Mouse (Mus musculus) lung, embryonic 15.5 days (tissue): ENCODE data around the gene Rufy1. TPM values are rescaled to one million over a fixed set of nuclear protein-coding genes. Genes with fewer than 3 reads are reported as not detected.

Source experiments
- ATAC-seq: fragments of 200-750 bp; cut with Nextera tagmentation; 2 replicates; pipeline ENCODE4 v1.8.0; 2017; ENCODE audit warnings: moderate number of reproducible peaks, borderline replicate concordance; ENCODE audit not compliant: low FRiP score, low TSS enrichment; ENCODE audit errors: extremely low read depth
- H3K27ac ChIP-seq: fragments of 300-500 bp; sonication (generic); 2 replicates; pipeline ENCODE4 v1.5.1; 2015; ENCODE audit warnings: moderate library complexity, mild to moderate bottlenecking, inconsistent platforms
- H3K27me3 ChIP-seq: fragments of 300-500 bp; sonication (generic); 2 replicates; pipeline ENCODE4 v1.6.1; 2015; ENCODE audit warnings: inconsistent platforms
- H3K36me3 ChIP-seq: fragments of 300-500 bp; sonication (generic); 2 replicates; pipeline ENCODE4 v1.6.1; 2015; ENCODE audit warnings: inconsistent platforms
- H3K4me1 ChIP-seq: fragments of 300-500 bp; sonication (generic); 2 replicates; pipeline ENCODE4 v1.6.1; 2015; ENCODE audit warnings: inconsistent platforms
- H3K4me2 ChIP-seq: fragments of 300-500 bp; sonication (generic); 2 replicates; pipeline ENCODE4 v1.6.1; 2015; ENCODE audit warnings: inconsistent platforms, mild to moderate bottlenecking, moderate library complexity
- H3K4me3 ChIP-seq: fragments of 300-500 bp; sonication (generic); 2 replicates; pipeline ENCODE4 v1.5.1; 2015; ENCODE audit warnings: mild to moderate bottlenecking, inconsistent platforms
- H3K9ac ChIP-seq: fragments of 300-500 bp; sonication (generic); 2 replicates; pipeline ENCODE4 v1.6.1; 2015; ENCODE audit warnings: inconsistent platforms
- H3K9me3 ChIP-seq: fragments of 300-500 bp; sonication (generic); 2 replicates; pipeline ENCODE4 v1.6.1; 2016; ENCODE audit warnings: inconsistent platforms
- WGBS: fragments of 180-500 bp; shearing (Covaris S2); methylation state at CpG from one replicate; pipeline ENCODE4 v1.1.7; 2015; 5-methylcytosine and 5-hydroxymethylcytosine counted together
- polyA plus RNA-seq: library from polyadenylated mRNA; unstranded; fragments of >200 nt; fragmentation: Nextera tagmentation; extraction: Ambion mirVana; gene quantifications from 2 replicates; pipeline ENCODE4 v1.2.1, GENCODE M21; 2015

Gene Rufy1
- polyA plus RNA-seq, 1 experiment from 2014 or later, result 24.9 TPM

DNA sequence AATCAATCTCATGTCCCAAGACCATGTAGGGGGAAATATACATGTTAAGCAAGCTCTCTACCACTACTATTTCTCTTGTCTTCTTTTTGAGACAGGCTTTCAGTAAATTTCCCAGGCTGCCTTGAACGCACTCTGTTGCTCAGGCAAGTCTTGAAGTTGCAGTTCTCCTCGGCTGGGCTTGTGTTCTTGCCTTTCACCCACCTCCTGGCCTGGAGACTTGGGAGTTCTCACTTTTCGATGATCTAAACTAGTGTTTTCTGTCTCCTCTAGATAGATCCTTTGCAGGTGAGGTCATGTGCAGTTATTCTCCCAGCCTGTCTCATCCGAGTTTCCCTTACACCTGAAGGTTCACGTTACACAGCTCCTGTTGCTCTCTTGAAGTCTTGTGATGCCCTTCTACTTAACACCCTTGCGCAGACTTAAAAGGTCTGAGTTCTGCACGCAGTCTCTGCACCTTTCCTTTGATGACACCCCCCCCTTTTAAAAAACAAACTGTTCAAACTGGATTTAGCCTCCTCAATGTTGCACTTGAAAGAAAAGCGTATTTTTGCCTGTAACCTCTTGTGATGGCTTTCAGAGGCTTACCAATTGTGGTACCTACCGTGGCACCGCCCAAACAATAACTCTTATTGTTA lies 54.7 kb downstream of the Rufy1 start:
- H3K27ac ChIP-seq, result peak overlapping the region; percentile 100
- WGBS, result 19% methylated on average over 10 of the region's 10 CpGs
- peaks cover 11% of the 10 kb centered on the region for H3K36me3 ChIP-seq

DNA sequence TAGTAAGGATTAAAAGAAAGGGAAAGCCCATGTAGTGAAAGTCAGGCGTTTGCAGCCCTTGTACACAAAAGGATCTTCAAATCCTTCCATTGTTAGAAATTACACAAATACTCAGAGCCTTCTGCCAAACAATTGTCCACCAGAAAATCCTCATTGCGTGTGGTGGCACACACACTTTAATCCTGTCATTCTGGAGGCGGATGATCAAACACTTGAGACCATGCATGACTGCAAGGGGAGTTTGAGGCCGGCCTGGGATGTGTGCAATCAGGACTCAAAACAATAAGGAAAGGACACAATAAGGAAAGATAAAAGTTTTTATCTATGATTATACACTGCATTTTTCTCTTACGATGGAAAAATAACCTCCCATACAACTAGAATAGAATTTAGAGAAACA lies 55.5 kb downstream of the Rufy1 start:
- no peak for ATAC-seq
- Histone ChIP-seq H3K4me3 (no peak overlapping the region), H3K4me2 (no peak overlapping the region), H3K9ac (no peak overlapping the region), H3K4me1 (peaks cover 27% of the 10 kb centered on the region), H3K9me3 (no peaks in the 10 kb centered on the region), H3K27ac (no peak overlapping the region), H3K36me3 (peaks cover 10% of the 10 kb centered on the region; the same call in 1 of the 2 replicates), H3K27me3 (no peaks in the 10 kb centered on the region)
- 63% methylated on average over 5 of the region's 5 CpGs for WGBS

More for the DNA sequence above, 54.7 kb downstream of the Rufy1 start:
- ATAC-seq, result no peak
- peak overlapping the region; percentile 97 for H3K4me3 ChIP-seq
- H3K4me1 ChIP-seq, result peaks cover 23% of the 10 kb centered on the region
- H3K4me2 ChIP-seq, result peak overlapping the region; percentile 90
- no peaks in the 10 kb centered on the region for H3K9me3 ChIP-seq
- H3K27me3 ChIP-seq, result no peaks in the 10 kb centered on the region
- peak overlapping the region; percentile 82 for H3K9ac ChIP-seq

DNA sequence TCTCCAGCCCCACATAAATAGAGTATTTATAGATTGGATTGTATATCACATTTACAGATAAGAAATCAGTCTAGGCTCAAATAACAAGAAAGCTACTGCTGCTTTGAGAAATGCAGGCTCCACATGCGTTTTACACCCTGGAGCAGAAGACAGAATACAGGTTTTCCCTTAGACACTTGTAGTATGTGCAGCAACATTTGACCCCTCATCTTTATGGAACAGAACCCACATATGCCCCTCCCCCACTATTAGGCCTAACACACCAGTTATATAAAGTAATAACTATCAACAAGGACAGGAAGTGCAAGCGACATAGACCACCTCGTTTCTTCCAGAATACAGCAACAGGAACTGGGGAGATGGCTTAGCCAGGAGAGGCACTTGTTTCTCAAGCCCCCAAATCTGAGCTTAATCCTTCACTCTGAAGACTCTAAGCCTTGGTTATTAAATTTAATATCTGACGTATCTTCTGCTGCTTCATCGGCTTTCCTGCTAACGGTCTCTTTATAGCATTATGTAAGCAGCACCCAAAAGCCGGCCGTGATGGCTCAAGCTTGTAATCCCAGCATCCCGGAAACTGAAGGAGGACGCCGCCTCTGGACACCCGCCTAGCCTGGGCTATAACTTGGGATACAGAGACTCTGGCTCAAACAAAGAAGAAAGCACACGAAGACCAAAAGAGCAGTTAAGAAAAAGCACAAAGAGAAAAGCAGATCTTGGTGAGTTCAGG lies 56.5 kb downstream of the Rufy1 start:
- no peak for ATAC-seq
- Histone ChIP-seq H3K4me2 (no peak overlapping the region), H3K4me3 (no peak overlapping the region), H3K9ac (no peak overlapping the region), H3K4me1 (peaks cover 23% of the 10 kb centered on the region), H3K9me3 (no peaks in the 10 kb centered on the region), H3K36me3 (peaks cover 5% of the 10 kb centered on the region; the same call in 1 of the 2 replicates), H3K27ac (no peak overlapping the region), H3K27me3 (no peaks in the 10 kb centered on the region)
- WGBS, result 83% methylated on average over 13 of the region's 13 CpGs

DNA sequence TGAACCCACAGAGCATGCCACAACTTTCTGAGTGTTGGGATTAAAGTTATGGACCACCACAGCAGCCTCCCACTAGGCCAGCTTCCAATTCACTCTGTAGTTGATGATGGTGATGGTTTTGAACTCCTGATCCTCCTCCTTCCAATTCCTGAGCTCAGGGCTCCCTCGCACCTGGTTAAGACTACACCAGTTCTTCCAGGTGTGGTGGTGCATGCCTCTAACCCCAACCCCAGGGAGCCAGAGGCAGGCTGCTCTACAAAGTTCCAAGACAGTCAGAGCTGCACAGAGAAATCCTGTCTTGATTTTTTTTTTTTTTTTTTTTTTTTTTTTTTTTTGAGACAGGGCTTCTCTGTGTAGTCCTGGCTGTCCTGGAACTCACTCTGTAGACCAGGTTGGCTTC lies 57.3 kb downstream of the Rufy1 start:
- no peak for ATAC-seq
- Histone ChIP-seq H3K36me3 (no peaks in the 10 kb centered on the region), H3K4me2 (no peak overlapping the region), H3K4me1 (peaks cover 18% of the 10 kb centered on the region), H3K9me3 (no peaks in the 10 kb centered on the region), H3K27ac (no peak overlapping the region), H3K4me3 (no peak overlapping the region), H3K27me3 (no peaks in the 10 kb centered on the region), H3K9ac (no peak overlapping the region)
- 95% methylated on average over 1 of the region's 1 CpGs for WGBS

DNA sequence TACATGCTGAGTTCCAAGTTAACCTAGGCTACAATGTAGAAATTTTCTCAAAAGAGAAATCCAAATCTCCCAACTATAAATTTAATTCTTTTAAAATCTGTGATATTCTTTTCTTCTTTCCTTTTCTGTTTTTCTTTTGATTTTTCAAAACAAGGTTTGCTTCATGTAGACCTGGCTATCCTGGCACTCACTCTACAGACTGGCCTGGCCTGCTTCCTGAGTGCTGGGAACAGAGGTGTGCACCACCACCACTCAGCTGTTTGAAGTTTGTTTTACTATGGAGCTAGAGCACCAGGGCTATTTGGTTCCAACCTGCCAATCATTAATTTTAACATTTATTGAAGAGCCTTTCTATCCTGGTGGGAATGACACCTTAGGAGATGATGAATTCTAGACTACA lies 57.8 kb downstream of the Rufy1 start:
- Histone ChIP-seq H3K36me3 (no peaks in the 10 kb centered on the region), H3K9me3 (no peaks in the 10 kb centered on the region)

DNA sequence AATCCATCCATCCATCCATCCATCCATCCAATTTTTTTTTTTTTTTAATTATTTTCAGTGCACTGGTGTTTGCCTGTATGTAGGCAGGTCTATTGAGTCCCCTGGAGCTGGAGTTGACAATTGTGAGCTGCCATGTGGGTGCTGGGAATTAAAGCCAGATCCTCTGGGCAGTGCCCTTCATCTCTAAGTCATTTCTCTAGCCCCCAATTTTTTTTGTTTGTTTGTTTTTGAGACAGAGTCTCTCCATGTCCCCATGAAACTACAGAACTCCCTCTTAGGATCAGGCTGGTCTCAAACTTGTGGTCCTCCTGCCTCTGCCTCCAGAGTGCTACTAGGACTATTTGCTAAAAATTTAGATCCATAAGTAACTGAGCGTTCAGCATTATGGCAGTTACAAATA lies 59.0 kb downstream of the Rufy1 start:
- Histone ChIP-seq H3K4me3 (no peak overlapping the region), H3K36me3 (no peaks in the 10 kb centered on the region), H3K4me1 (peaks cover 18% of the 10 kb centered on the region), H3K27ac (no peak overlapping the region), H3K9ac (no peak overlapping the region), H3K4me2 (no peak overlapping the region), H3K27me3 (no peaks in the 10 kb centered on the region), H3K9me3 (no peaks in the 10 kb centered on the region)
- 95% methylated on average over 1 of the region's 1 CpGs for WGBS
- ATAC-seq, result no peak

More for the DNA sequence above, 57.8 kb downstream of the Rufy1 start:
- no peak overlapping the region for H3K4me2 ChIP-seq
- H3K9ac ChIP-seq, result no peak overlapping the region
- no peak overlapping the region for H3K27ac ChIP-seq
- H3K4me1 ChIP-seq, result peaks cover 18% of the 10 kb centered on the region
- H3K4me3 ChIP-seq, result no peak overlapping the region
- H3K27me3 ChIP-seq, result no peaks in the 10 kb centered on the region
- ATAC-seq, result no peak

DNA sequence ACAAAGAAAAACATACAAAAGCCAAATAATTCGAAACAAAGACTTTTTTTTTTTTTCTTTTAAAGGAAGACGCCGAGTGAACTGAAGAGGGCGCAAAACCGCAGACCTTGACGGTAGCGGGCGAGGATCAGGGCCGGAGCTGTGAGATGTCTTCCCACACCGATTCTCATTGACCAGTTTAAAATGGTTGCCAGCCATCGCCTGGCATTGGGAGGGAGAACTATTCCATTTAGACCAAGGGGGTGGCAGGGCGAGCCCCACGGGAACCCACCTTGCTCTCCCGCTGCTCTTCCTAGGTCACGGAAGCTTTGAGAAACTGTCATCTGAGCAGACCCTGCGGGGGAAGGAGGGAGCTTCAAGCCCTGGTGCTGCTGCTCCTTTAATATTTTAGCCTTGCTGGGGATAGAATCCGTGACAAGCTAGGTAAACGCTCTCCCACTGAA lies 59.5 kb downstream of the Rufy1 start:
- Histone ChIP-seq H3K4me2 (peak overlapping the region; percentile 72), H3K9me3 (no peaks in the 10 kb centered on the region), H3K9ac (peak overlapping the region; percentile 56), H3K4me3 (peak overlapping the region; percentile 45), H3K36me3 (no peaks in the 10 kb centered on the region), H3K4me1 (peaks cover 15% of the 10 kb centered on the region), H3K27me3 (no peaks in the 10 kb centered on the region), H3K27ac (no peak overlapping the region)
- under 1% methylated on average over 18 of the region's 18 CpGs for WGBS
- ATAC-seq, result peak; percentile 50; the same call in 1 of the 2 replicates

DNA sequence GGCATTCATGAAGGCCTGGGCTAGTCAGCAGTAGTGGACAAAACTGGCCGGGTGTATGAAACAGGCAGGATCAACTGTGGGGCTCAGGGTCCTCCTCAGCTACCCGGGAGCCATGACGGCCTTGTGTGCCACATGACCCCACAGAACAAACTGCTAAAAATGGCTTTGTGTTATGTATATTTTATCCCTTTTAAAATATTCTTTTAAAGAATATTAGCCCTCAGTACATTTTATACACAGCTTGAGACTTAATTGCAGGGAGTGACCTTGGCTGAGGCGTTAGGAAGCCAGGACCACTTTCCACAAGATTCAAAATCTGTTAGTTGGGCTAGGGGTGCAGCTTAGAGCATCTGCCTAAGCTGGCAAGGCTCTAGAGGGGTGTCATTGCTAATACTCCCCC lies 60.0 kb downstream of the Rufy1 start:
- peak overlapping the region; percentile 56; the same call in 1 of the 2 replicates for H3K9ac ChIP-seq
- H3K9me3 ChIP-seq, result no peaks in the 10 kb centered on the region
- H3K4me3 ChIP-seq, result no peak overlapping the region
- peaks cover 11% of the 10 kb centered on the region for H3K4me1 ChIP-seq
- 61% methylated on average over 4 of the region's 4 CpGs for WGBS
- peak overlapping the region; percentile 72 for H3K4me2 ChIP-seq
- no peak for ATAC-seq
- no peaks in the 10 kb centered on the region for H3K36me3 ChIP-seq
- H3K27ac ChIP-seq, result no peak overlapping the region
- H3K27me3 ChIP-seq, result no peaks in the 10 kb centered on the region

DNA sequence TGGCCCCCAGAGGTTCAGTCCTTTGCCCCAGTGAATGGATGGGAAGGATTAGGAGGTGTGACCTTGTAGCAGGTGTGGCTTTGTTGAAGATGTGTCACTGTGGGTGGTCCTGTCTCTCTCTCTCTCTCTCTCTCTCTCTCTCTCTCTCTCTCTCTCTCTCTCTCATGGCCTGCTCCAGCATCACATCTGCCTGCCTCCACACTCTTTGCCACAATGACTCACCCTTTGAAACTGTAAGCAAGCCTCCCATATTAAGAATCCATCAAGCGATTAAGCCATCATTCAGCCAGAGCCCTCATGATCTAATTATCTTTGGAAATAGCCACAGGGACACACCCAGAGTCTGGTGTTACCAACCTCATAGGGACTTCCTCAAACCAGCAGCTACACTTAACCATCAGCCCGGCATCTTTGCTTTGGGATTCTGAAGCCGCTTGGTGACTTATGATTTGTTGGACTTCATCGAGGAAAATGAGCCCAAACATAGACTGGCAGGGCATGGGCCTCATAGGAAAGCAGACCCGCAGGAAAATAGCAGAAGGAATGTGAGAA lies 61.5 kb downstream of the Rufy1 start:
- H3K9ac ChIP-seq, result no peak overlapping the region
- H3K4me2 ChIP-seq, result no peak overlapping the region
- no peaks in the 10 kb centered on the region for H3K27me3 ChIP-seq
- peaks cover 9% of the 10 kb centered on the region for H3K4me1 ChIP-seq
- no peak for ATAC-seq
- H3K27ac ChIP-seq, result no peak overlapping the region
- 87% methylated on average over 5 of the region's 5 CpGs for WGBS
- no peaks in the 10 kb centered on the region for H3K36me3 ChIP-seq
- no peaks in the 10 kb centered on the region for H3K9me3 ChIP-seq
- H3K4me3 ChIP-seq, result no peak overlapping the region

DNA sequence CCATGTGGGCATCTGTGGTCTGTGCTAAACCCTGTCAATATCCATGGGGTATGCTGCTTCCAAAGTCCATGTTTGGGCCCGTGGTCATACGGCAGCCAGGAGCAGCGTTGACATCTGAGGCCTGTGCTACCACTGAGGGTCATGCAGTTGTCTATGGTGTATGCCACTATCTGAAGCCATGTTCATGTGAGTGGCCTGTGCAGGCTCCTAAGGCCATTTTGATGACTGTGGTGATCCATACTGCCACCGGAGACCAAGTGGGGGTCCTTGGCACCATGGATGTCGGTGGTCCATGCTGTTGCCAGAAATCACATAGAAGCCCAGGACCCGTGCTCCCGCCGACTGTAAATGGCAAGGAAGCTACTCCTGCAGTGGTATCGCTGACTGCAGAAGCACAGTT lies 63.4 kb downstream of the Rufy1 start:
- no peak for ATAC-seq
- peaks cover 9% of the 10 kb centered on the region for H3K4me1 ChIP-seq
- WGBS, result 88% methylated on average over 9 of the region's 9 CpGs
- H3K9ac ChIP-seq, result no peak overlapping the region
- no peaks in the 10 kb centered on the region for H3K36me3 ChIP-seq
- no peaks in the 10 kb centered on the region for H3K27me3 ChIP-seq
- H3K4me3 ChIP-seq, result no peak overlapping the region
- H3K9me3 ChIP-seq, result no peaks in the 10 kb centered on the region
- H3K27ac ChIP-seq, result no peak overlapping the region
- no peak overlapping the region for H3K4me2 ChIP-seq

DNA sequence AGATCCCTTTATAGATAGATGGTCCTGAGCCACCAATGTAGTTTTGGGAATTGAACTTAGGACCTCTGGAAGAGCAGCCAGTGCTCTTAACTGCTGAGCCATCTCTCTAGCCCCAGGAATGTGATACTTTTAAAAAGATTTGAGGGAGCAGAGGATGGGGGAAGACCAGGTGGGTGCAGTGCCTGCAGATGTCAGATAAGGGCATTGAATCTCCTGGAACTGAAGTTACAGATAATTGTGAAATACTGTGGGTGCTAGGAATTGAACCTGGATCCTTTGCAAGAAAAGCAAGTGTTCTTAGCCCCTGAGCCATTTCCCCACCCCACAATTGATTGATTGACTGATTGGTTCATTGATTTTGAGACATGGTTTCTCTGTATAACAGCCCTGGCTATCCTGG lies 65.6 kb downstream of the Rufy1 start:
- H3K9me3 ChIP-seq, result no peaks in the 10 kb centered on the region
- no peak overlapping the region for H3K4me3 ChIP-seq
- no peaks in the 10 kb centered on the region for H3K27me3 ChIP-seq
- no peak overlapping the region for H3K27ac ChIP-seq
- no peaks in the 10 kb centered on the region for H3K4me1 ChIP-seq
- H3K36me3 ChIP-seq, result no peaks in the 10 kb centered on the region
- no peak overlapping the region for H3K9ac ChIP-seq
- no peak overlapping the region for H3K4me2 ChIP-seq
- ATAC-seq, result no peak

DNA sequence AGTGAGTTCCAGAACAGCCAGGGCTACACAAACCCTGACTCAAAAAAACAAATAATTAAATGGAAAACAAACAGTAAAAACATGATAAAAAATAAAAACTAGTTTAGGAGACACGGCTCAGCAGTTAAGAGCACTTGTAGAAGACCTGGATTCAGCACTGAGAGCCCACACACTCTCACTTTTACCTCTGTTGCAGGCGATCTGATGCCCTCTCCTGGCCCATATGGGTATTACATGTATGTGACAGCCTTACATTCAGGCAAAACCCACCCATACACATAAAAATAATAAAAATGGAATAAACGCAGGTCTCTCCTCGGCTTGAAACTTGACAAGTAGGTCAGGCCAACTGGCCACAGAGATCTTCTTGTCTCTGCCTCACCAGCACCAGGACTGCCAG lies 66.4 kb downstream of the Rufy1 start:
- Histone ChIP-seq H3K36me3 (no peaks in the 10 kb centered on the region), H3K4me2 (no peak overlapping the region), H3K9ac (no peak overlapping the region), H3K27me3 (no peaks in the 10 kb centered on the region), H3K27ac (no peak overlapping the region), H3K9me3 (no peaks in the 10 kb centered on the region), H3K4me1 (no peaks in the 10 kb centered on the region), H3K4me3 (no peak overlapping the region)
- no peak for ATAC-seq
- 3% methylated on average over 4 of the region's 4 CpGs for WGBS
